Mouse (Mus musculus) limb, embryonic 11.5 days (tissue): Measurements from ENCODE around the gene Akap6. TPM values are rescaled to one million over a fixed set of nuclear protein-coding genes. Genes with fewer than 3 reads are reported as not detected.
A peak's percentile ranks its signal among the peaks of the same experiment; 100 is the strongest.

ENCODE experiments used
- ATAC-seq: fragments of 200-750 bp; cut with Nextera tagmentation; 2 replicates; pipeline ENCODE4 v1.8.0; 2017; ENCODE audit warnings: low read depth; ENCODE audit not compliant: insufficient number of reproducible peaks, low FRiP score, low TSS enrichment
- DNase-seq: peaks from one replicate; pipeline ENCODE4 v3.0.0-alpha.2; 2015; ENCODE audit warnings: low spot score
- H3K27ac ChIP-seq: fragments of 300-500 bp; sonication (generic); replicated peaks from 2 replicates; pipeline ENCODE4 v1.5.1; 2014; ENCODE audit warnings: low read depth, mild to moderate bottlenecking, low read length
- H3K27me3 ChIP-seq: fragments of 300-500 bp; sonication (generic); 2 replicates; pipeline ENCODE4 v1.6.1; 2014; ENCODE audit warnings: mild to moderate bottlenecking, low read length, mixed read lengths; ENCODE audit not compliant: control insufficient read depth, insufficient read depth
- H3K36me3 ChIP-seq: fragments of 300-500 bp; sonication (generic); 2 replicates; pipeline ENCODE4 v1.6.1; 2014; ENCODE audit warnings: mild to moderate bottlenecking, low read length, moderate library complexity, mixed read lengths; ENCODE audit not compliant: control insufficient read depth, insufficient read depth
- H3K4me1 ChIP-seq: fragments of 300-500 bp; sonication (generic); 2 replicates; pipeline ENCODE4 v1.6.1; 2014; ENCODE audit warnings: low read length, mixed read lengths; ENCODE audit not compliant: control insufficient read depth, insufficient read depth
- H3K4me2 ChIP-seq: fragments of 300-500 bp; sonication (generic); 2 replicates; pipeline ENCODE4 v1.6.1; 2014; ENCODE audit warnings: low read depth, mild to moderate bottlenecking, moderate library complexity; ENCODE audit not compliant: severe bottlenecking
- H3K4me3 ChIP-seq: fragments of 300-500 bp; sonication (generic); 2 replicates; pipeline ENCODE4 v1.5.1; 2014; ENCODE audit warnings: low read depth, low read length
- H3K9ac ChIP-seq: fragments of 300-500 bp; sonication (generic); 2 replicates; pipeline ENCODE4 v1.6.1; 2014; ENCODE audit warnings: mild to moderate bottlenecking, low read length
- H3K9me3 ChIP-seq: fragments of 300-500 bp; sonication (generic); 2 replicates; pipeline ENCODE4 v1.6.1; 2016; ENCODE audit warnings: low read length; ENCODE audit not compliant: control insufficient read depth
- WGBS: fragments of 180-500 bp; shearing (Covaris S2); extraction: QIAGEN DNeasy Blood & Tissue Kit; methylation state at CpG from one replicate; pipeline ENCODE4 v1.1.7; 2014; 5-methylcytosine and 5-hydroxymethylcytosine counted together
- polyA plus RNA-seq: library from polyadenylated mRNA; unstranded; fragments of >200 nt; fragmentation: Nextera tagmentation; extraction: Ambion mirVana; gene quantifications from 2 replicates; pipeline ENCODE4 v1.2.1, GENCODE M21; 2014

Akap6 gene
- polyA plus RNA-seq, 1 experiment from 2014 or later = 0.29 TPM

DNA sequence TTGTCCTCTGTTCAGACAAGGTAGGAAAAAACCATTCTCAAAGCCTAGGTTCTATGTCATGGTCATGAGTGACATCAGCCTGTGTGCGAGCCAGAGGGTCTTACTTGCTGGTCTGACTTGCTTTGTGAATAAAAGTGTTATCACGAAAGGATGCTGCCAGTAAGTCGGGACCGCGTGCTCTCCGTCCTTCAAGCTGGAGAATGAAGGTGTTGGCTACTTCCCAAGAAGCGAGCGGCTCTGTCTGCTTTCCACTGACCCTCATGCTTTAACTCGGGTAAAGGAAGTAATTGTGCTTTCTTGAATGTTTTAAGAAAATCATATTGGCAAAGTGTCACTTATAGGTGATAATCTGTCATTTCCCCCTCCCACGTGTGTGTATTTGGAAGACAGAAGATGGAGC, 198.9 kb downstream of the Akap6 start:
- Histone ChIP-seq H3K4me3 (no peak overlapping the region), H3K27me3 (no peaks in the 10 kb centered on the region), H3K4me1 (no peaks in the 10 kb centered on the region), H3K4me2 (no peak overlapping the region), H3K27ac (no peak overlapping the region), H3K9ac (no peak overlapping the region), H3K9me3 (no peaks in the 10 kb centered on the region), H3K36me3 (no peaks in the 10 kb centered on the region)
- 90% methylated on average over 10 of the region's 10 CpGs for WGBS
- DNase-seq (no peak), ATAC-seq (no peak)

DNA sequence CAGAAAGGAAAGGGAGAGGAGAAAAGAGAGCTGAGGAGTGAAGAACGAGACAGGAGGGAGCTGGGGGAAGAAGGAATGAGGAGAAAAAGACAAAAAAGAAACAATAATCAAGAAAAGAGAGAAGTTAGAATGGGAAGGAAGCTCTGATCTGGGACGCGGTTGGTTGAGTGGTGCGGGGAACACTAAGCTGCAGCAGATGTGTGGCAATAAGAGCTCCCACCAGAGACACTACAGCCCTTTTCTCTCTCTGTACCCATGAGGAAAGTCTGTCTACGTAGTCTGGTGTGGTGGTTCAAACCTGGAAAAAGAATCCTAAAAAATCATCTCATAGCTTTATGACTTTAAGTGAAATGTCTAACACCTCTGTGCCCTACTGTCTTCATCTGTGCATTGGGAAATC, 204.9 kb downstream of the Akap6 start:
- Histone ChIP-seq H3K4me1 (no peaks in the 10 kb centered on the region), H3K4me2 (no peak overlapping the region), H3K27ac (no peak overlapping the region), H3K27me3 (no peaks in the 10 kb centered on the region), H3K9me3 (no peaks in the 10 kb centered on the region), H3K4me3 (no peak overlapping the region), H3K9ac (no peak overlapping the region), H3K36me3 (no peaks in the 10 kb centered on the region)
- DNase-seq = no peak
- no peak for ATAC-seq
- 90% methylated on average over 5 of the region's 5 CpGs for WGBS

DNA sequence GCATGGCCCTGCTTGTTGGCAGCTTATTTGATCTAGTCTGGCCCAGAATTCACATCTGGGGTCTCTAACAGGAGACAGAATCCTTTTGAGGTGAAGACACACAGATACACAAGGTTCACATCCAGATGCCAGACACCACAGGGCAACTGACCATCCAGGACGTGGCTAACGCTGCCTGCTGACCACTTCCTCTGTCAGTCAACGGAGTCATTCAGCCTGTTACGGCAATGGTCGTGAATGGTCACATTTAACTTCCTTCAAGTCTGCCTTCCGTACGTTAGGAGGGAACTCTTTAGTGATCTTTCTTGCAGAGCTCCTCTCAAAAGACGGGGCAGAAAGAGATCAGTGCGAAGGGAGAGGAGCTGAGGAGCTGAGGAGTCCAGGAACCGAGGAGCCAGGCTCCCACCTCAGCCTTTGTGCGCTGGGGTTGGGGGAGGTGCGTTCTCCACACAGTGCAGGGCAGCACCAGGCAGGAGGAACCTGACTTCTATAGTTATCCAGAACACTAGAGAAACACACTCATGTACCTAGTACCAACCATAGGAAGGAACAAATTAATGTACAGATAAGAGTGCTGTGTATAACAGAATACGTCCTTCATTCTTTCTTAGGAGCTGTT, 209.4 kb downstream of the Akap6 start:
- Histone ChIP-seq H3K4me2 (no peak overlapping the region), H3K36me3 (no peaks in the 10 kb centered on the region), H3K27me3 (no peaks in the 10 kb centered on the region), H3K4me3 (no peak overlapping the region), H3K9ac (no peak overlapping the region), H3K27ac (no peak overlapping the region), H3K9me3 (no peaks in the 10 kb centered on the region), H3K4me1 (no peaks in the 10 kb centered on the region)
- no peak for ATAC-seq
- 64% methylated on average over 13 of the region's 13 CpGs for WGBS
- DNase-seq = no peak

DNA sequence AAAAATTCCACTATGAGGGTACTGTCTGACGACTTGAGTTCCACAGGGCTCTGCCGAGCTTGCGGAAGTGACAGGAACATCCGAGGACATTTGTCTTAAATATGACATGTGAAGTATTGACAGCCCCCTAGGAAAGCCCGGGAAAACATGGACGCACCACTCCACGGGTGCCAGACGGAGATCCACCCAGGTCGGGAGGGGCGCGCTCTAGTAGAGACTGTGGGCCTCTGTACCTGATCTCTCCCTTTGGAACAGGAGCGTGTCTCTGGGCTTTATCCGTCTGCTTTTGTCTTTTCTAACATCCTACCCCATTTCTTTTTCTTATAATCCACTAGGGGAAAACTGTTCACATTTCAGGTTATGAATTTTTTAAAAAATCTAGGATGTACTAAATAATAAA, 211.2 kb downstream of the Akap6 start:
- DNase-seq (no peak), ATAC-seq (no peak)
- no peaks in the 10 kb centered on the region for H3K36me3 ChIP-seq
- H3K4me2 ChIP-seq = no peak overlapping the region
- no peak overlapping the region for H3K9ac ChIP-seq
- H3K9me3 ChIP-seq = no peaks in the 10 kb centered on the region
- H3K27me3 ChIP-seq = no peaks in the 10 kb centered on the region
- WGBS = 84% methylated on average over 13 of the region's 13 CpGs
- no peaks in the 10 kb centered on the region for H3K4me1 ChIP-seq
- H3K27ac ChIP-seq = no peak overlapping the region
- H3K4me3 ChIP-seq = no peak overlapping the region

DNA sequence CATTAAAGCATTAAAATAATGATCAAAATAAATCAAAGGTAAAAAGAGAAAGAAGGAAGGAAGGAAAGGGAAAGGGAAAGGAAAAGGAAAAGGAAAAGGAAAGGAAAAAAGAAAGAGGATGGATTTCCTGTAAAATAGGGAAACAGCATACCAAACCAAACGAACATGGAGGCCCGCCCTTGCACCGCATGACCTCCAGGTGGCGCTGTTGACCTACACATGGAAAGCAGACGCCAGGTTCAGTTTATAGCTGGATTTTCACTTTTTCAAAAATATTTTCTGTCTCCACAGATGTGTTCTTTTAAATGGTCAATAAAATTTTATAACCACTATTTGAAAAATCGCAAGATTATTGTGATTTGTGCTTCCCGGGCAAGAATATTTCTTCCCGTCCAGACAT, 211.6 kb downstream of the Akap6 start:
- ATAC-seq = no peak
- Histone ChIP-seq H3K27ac (no peak overlapping the region), H3K4me2 (no peak overlapping the region), H3K4me3 (no peak overlapping the region), H3K4me1 (no peaks in the 10 kb centered on the region), H3K9me3 (no peaks in the 10 kb centered on the region), H3K36me3 (no peaks in the 10 kb centered on the region), H3K9ac (no peak overlapping the region), H3K27me3 (no peaks in the 10 kb centered on the region)
- 19% methylated on average over 8 of the region's 8 CpGs for WGBS
- peak; percentile 89 for DNase-seq

DNA sequence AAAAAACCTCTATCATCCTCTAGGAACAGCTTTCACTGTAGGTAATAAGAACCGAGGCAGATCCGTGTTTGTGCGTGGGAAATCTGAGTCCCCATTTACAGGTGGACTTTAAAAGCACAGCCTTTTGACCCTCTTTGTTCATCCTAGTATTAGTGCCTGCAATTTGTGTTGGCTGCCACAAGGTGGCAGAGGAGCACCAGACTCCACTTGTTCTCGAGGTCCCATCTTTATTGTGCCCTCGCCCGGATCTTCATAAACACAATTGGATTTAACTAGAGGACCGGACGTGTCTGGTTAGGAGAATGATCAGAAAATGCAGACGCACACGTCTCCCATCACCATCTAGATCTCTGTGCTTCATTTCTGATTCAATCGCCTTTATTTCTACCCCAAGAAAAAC, 219.8 kb downstream of the Akap6 start:
- H3K9ac ChIP-seq = no peak overlapping the region
- H3K27me3 ChIP-seq = no peaks in the 10 kb centered on the region
- ATAC-seq = no peak
- 0 out of 2 replicates have a peak overlapping the region, but pooled peaks have one; percentile 18 for H3K4me2 ChIP-seq
- H3K36me3 ChIP-seq = no peaks in the 10 kb centered on the region
- H3K4me3 ChIP-seq = no peak overlapping the region
- peak; percentile 69 for DNase-seq
- H3K4me1 ChIP-seq = no peaks in the 10 kb centered on the region
- whole genome bisulfite sequencing = 24% methylated on average over 11 of the region's 11 CpGs
- H3K9me3 ChIP-seq = no peaks in the 10 kb centered on the region
- no peak overlapping the region for H3K27ac ChIP-seq

DNA sequence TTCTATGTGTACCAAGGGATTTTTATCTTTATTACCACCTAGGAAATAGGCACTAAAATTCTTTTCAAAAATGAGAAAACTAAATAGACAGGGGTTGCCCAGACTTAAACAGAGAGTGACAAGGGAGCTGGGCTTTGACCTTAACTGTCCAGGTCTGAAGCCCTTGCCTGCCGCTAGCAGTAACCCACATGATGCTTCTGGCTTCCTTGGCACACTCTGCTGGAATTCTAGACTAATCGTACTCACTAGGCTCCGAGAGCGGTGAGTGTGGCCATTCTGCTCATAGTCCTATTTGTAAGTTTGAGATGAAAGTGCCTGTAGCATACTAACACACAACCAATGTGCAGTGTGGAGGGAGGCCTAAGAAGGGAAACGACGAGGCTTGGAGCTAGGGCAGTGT, 223.3 kb downstream of the Akap6 start:
- no peak overlapping the region for H3K4me3 ChIP-seq
- 93% methylated on average over 6 of the region's 6 CpGs for WGBS
- ATAC-seq = no peak
- no peak overlapping the region for H3K4me2 ChIP-seq
- no peaks in the 10 kb centered on the region for H3K9me3 ChIP-seq
- H3K36me3 ChIP-seq = no peaks in the 10 kb centered on the region
- DNase-seq = no peak
- 0 out of 2 replicates have a peak, but pooled peaks cover 3% of the 10 kb centered on the region for H3K4me1 ChIP-seq
- no peak overlapping the region for H3K9ac ChIP-seq
- no peak overlapping the region for H3K27ac ChIP-seq
- H3K27me3 ChIP-seq = no peaks in the 10 kb centered on the region

DNA sequence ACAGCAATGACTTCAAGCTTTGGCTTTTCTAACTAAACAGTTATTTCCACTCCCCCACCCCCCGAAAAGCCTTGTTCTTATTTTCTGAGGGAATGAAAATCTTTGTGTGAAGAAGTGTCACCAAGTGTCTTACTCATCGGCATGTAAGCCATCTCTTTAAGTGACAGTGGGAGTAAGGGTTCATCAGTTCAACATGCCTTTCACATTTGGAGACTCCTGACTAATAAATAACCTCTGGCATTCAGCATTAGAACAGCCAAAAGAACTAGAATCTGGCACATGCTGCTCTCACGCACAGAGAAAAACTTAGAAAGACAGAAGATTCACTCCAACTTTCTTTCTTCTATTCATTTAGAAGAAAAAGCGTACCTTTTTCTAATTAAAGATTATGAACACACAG, 226.3 kb downstream of the Akap6 start:
- no peaks in the 10 kb centered on the region for H3K9me3 ChIP-seq
- DNase-seq (no peak), ATAC-seq (no peak)
- H3K4me3 ChIP-seq = no peak overlapping the region
- H3K4me2 ChIP-seq = no peak overlapping the region
- H3K4me1 ChIP-seq = 0 out of 2 replicates have a peak, but pooled peaks cover 3% of the 10 kb centered on the region
- H3K9ac ChIP-seq = no peak overlapping the region
- no peaks in the 10 kb centered on the region for H3K27me3 ChIP-seq
- 67% methylated on average over 4 of the region's 4 CpGs for WGBS
- H3K27ac ChIP-seq = no peak overlapping the region
- no peaks in the 10 kb centered on the region for H3K36me3 ChIP-seq

DNA sequence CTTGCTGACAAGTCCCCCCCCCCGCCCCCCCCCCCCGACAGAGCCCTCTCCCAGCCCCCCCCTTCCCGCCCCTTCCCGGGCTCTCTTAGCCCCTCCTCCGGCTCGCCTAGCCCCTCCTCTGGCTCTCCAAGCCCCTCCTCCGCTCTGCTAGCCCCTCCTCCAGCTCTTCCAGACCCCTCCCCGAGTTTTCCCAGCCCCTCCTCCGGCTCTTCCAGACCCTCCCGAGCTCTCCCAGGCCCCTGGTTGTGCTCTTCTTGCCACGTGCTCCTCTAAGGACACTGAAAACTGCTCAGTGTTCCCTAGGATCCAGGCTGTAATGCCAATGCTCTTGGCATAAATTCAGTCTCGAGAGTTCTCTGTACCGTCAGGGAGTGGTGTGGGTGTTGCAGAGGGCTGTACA, 234.6 kb downstream of the Akap6 start:
- no peak overlapping the region for H3K27ac ChIP-seq
- H3K9me3 ChIP-seq = no peaks in the 10 kb centered on the region
- no peaks in the 10 kb centered on the region for H3K27me3 ChIP-seq
- no peaks in the 10 kb centered on the region for H3K4me1 ChIP-seq
- H3K4me3 ChIP-seq = no peak overlapping the region
- no peak for ATAC-seq
- WGBS = 87% methylated on average over 6 of the region's 13 CpGs
- no peak overlapping the region for H3K9ac ChIP-seq
- no peak for DNase-seq
- no peaks in the 10 kb centered on the region for H3K36me3 ChIP-seq
- H3K4me2 ChIP-seq = no peak overlapping the region
